Mouse (Mus musculus) embryonic facial prominence, embryonic 11.5 days (tissue): ENCODE data around the gene Zfp462. TPM values are rescaled to one million over a fixed set of nuclear protein-coding genes. Genes with fewer than 3 reads are reported as not detected.
A peak's percentile ranks its signal among the peaks of the same experiment; 100 is the strongest.

Experiments used
- ATAC-seq: fragments of 200-750 bp; cut with Nextera tagmentation; replicated peaks from 2 replicates; pipeline ENCODE4 v1.8.0; 2017; ENCODE audit warnings: low read depth; ENCODE audit not compliant: insufficient number of reproducible peaks, low FRiP score, low TSS enrichment
- DNase-seq: peaks from one replicate; pipeline ENCODE4 v3.0.0-alpha.2; 2015; ENCODE audit warnings: low spot score
- H3K27ac ChIP-seq: fragments of 300-500 bp; sonication (generic); replicated peaks from 2 replicates; pipeline ENCODE4 v1.5.1; 2014; ENCODE audit warnings: mild to moderate bottlenecking, low read depth, low read length, control low read depth
- H3K27me3 ChIP-seq: fragments of 300-500 bp; sonication (generic); 2 replicates; pipeline ENCODE4 v1.6.1; 2014; ENCODE audit warnings: mild to moderate bottlenecking, low read length, moderate library complexity, mixed read lengths; ENCODE audit not compliant: control insufficient read depth, insufficient read depth
- H3K36me3 ChIP-seq: fragments of 300-500 bp; sonication (generic); replicated peaks from 2 replicates; pipeline ENCODE4 v1.6.1; 2014; ENCODE audit warnings: low read depth, mild to moderate bottlenecking, low read length, moderate library complexity, mixed read lengths; ENCODE audit not compliant: control insufficient read depth, insufficient read depth
- H3K4me1 ChIP-seq: fragments of 300-500 bp; sonication (generic); 2 replicates; pipeline ENCODE4 v1.6.1; 2014; ENCODE audit warnings: low read length, mixed read lengths; ENCODE audit not compliant: control insufficient read depth, insufficient read depth
- H3K4me2 ChIP-seq: fragments of 300-500 bp; sonication (generic); 2 replicates; pipeline ENCODE4 v1.6.1; 2014; ENCODE audit warnings: low read depth, mild to moderate bottlenecking, control low read depth, low read length, moderate library complexity
- H3K4me3 ChIP-seq: fragments of 300-500 bp; sonication (generic); 2 replicates; pipeline ENCODE4 v1.5.1; 2014; ENCODE audit warnings: low read depth, low read length, control low read depth
- H3K9ac ChIP-seq: fragments of 300-500 bp; sonication (generic); replicated peaks from 2 replicates; pipeline ENCODE4 v1.6.1; 2014; ENCODE audit warnings: mild to moderate bottlenecking, control low read depth, low read length
- H3K9me3 ChIP-seq: fragments of 300-500 bp; sonication (generic); replicated peaks from 2 replicates; pipeline ENCODE4 v1.6.1; 2016; ENCODE audit warnings: mild to moderate bottlenecking, low read length, inconsistent platforms, mixed read lengths; ENCODE audit not compliant: control insufficient read depth
- WGBS: fragments of 180-500 bp; shearing (Covaris S2); extraction: QIAGEN DNeasy Blood & Tissue Kit; methylation state at CpG from one replicate; pipeline ENCODE4 v1.1.7; 2014; 5-methylcytosine and 5-hydroxymethylcytosine counted together
- polyA plus RNA-seq: library from polyadenylated mRNA; unstranded; fragments of >200 nt; fragmentation: Nextera tagmentation; extraction: Ambion mirVana; gene quantifications from 2 replicates; pipeline ENCODE4 v1.2.1, GENCODE M21; 2014

The Zfp462 gene
- polyA plus RNA-seq = 15.4 and 16.9 TPM in 2 replicates

GRCm38 (mm10) chr4:54944921-54945430 is at the start of gene Zfp462:
Zfp462 (plus strand) TSS chr4:54945048.
- ATAC-seq (peak; percentile 44; the same call in 1 of the 2 replicates), DNase-seq (peak; percentile 89)
- no peaks in the 10 kb centered on the region for H3K27me3 ChIP-seq
- peak within 1 kb of the TSS; percentile 82 for H3K9ac ChIP-seq
- no peaks in the 10 kb centered on the region for H3K36me3 ChIP-seq
- under 1% methylated on average over 41 of the region's 43 CpGs for WGBS
- no peaks in the 10 kb centered on the region for H3K4me1 ChIP-seq
- H3K4me3 ChIP-seq = peak within 1 kb of the TSS; percentile 64
- H3K9me3 ChIP-seq = no peaks in the 10 kb centered on the region
- peak within 1 kb of the TSS; percentile 69 for H3K4me2 ChIP-seq
- H3K27ac ChIP-seq = peak within 1 kb of the TSS; percentile 93

GRCm38 (mm10) chr4:54896017-54896416 is 48.8 kb upstream of the Zfp462 start:
- H3K27ac ChIP-seq = no peak overlapping the region
- H3K9ac ChIP-seq = no peak overlapping the region
- DNase-seq (no peak), ATAC-seq (no peak)
- no peaks in the 10 kb centered on the region for H3K27me3 ChIP-seq
- no peaks in the 10 kb centered on the region for H3K9me3 ChIP-seq
- H3K4me3 ChIP-seq = no peak overlapping the region
- no peak overlapping the region for H3K4me2 ChIP-seq
- no peaks in the 10 kb centered on the region for H3K36me3 ChIP-seq
- H3K4me1 ChIP-seq = no peaks in the 10 kb centered on the region
- 87% methylated on average over 4 of the region's 4 CpGs for WGBS

- no peak overlapping the region for H3K4me3 ChIP-seq
- H3K4me1 ChIP-seq = no peaks in the 10 kb centered on the region
- no peak overlapping the region for H3K27ac ChIP-seq
- H3K27me3 ChIP-seq = no peaks in the 10 kb centered on the region
- no peak overlapping the region for H3K4me2 ChIP-seq
- H3K36me3 ChIP-seq = no peaks in the 10 kb centered on the region
- no peaks in the 10 kb centered on the region for H3K9me3 ChIP-seq
- DNase-seq (no peak), ATAC-seq (no peak)
- 89% methylated on average over 8 of the region's 8 CpGs for WGBS
- H3K9ac ChIP-seq = no peak overlapping the region
Measured at GRCm38 (mm10) chr4:54904641-54905040, 40.2 kb upstream of the Zfp462 start.

- WGBS = 84% methylated on average over 7 of the region's 7 CpGs
- no peak overlapping the region for H3K27ac ChIP-seq
- no peaks in the 10 kb centered on the region for H3K9me3 ChIP-seq
- H3K4me3 ChIP-seq = no peak overlapping the region
- H3K36me3 ChIP-seq = no peaks in the 10 kb centered on the region
- no peaks in the 10 kb centered on the region for H3K4me1 ChIP-seq
- DNase-seq = no peak
- H3K4me2 ChIP-seq = no peak overlapping the region
- H3K27me3 ChIP-seq = no peaks in the 10 kb centered on the region
- H3K9ac ChIP-seq = no peak overlapping the region
- no peak for ATAC-seq
Measured at GRCm38 (mm10) chr4:54905399-54905953, 39.4 kb upstream of the Zfp462 start.

- Histone ChIP-seq H3K9ac (no peak overlapping the region), H3K4me1 (no peaks in the 10 kb centered on the region), H3K4me2 (no peak overlapping the region), H3K4me3 (no peak overlapping the region), H3K9me3 (no peaks in the 10 kb centered on the region), H3K27ac (no peak overlapping the region), H3K36me3 (no peaks in the 10 kb centered on the region), H3K27me3 (no peaks in the 10 kb centered on the region)
- DNase-seq (no peak), ATAC-seq (no peak)
- 88% methylated on average over 3 of the region's 3 CpGs for WGBS
Measured at GRCm38 (mm10) chr4:54910300-54910699, 34.5 kb upstream of the Zfp462 start.

GRCm38 (mm10) chr4:54918276-54918675 is 26.6 kb upstream of the Zfp462 start:
- H3K9me3 ChIP-seq = no peaks in the 10 kb centered on the region
- no peak overlapping the region for H3K4me3 ChIP-seq
- H3K4me1 ChIP-seq = no peaks in the 10 kb centered on the region
- no peaks in the 10 kb centered on the region for H3K36me3 ChIP-seq
- H3K27ac ChIP-seq = no peak overlapping the region
- H3K9ac ChIP-seq = no peak overlapping the region
- ATAC-seq (no peak), DNase-seq (no peak)
- WGBS = 88% methylated on average over 3 of the region's 3 CpGs
- H3K4me2 ChIP-seq = no peak overlapping the region
- H3K27me3 ChIP-seq = no peaks in the 10 kb centered on the region

- WGBS = 90% methylated on average over 2 of the region's 2 CpGs
- DNase-seq = no peak
- ATAC-seq = no peak
Measured at GRCm38 (mm10) chr4:54923386-54923785, 21.5 kb upstream of the Zfp462 start.

GRCm38 (mm10) chr4:54924306-54924705 is 20.5 kb upstream of the Zfp462 start:
- Histone ChIP-seq H3K4me3 (no peak overlapping the region), H3K27ac (no peak overlapping the region), H3K27me3 (no peaks in the 10 kb centered on the region), H3K9me3 (no peaks in the 10 kb centered on the region), H3K9ac (no peak overlapping the region), H3K4me2 (no peak overlapping the region), H3K4me1 (no peaks in the 10 kb centered on the region), H3K36me3 (no peaks in the 10 kb centered on the region)
- DNase-seq (no peak), ATAC-seq (no peak)
- 72% methylated on average over 2 of the region's 2 CpGs for WGBS

More at GRCm38 (mm10) chr4:54923386-54923785, 21.5 kb upstream of the Zfp462 start:
- H3K4me1 ChIP-seq = no peaks in the 10 kb centered on the region
- H3K4me2 ChIP-seq = no peak overlapping the region
- no peak overlapping the region for H3K9ac ChIP-seq
- no peak overlapping the region for H3K27ac ChIP-seq
- no peak overlapping the region for H3K4me3 ChIP-seq
- no peaks in the 10 kb centered on the region for H3K27me3 ChIP-seq
- H3K9me3 ChIP-seq = no peaks in the 10 kb centered on the region
- no peaks in the 10 kb centered on the region for H3K36me3 ChIP-seq
